Mouse (Mus musculus): Measurements from ENCODE around the gene Flcn. TPM values are rescaled to one million over a fixed set of nuclear protein-coding genes. Genes with fewer than 3 reads are reported as not detected.

Flcn gene
- polyA plus RNA-seq, 1 experiment from 2014 or later, result 36.7 TPM

DNA sequence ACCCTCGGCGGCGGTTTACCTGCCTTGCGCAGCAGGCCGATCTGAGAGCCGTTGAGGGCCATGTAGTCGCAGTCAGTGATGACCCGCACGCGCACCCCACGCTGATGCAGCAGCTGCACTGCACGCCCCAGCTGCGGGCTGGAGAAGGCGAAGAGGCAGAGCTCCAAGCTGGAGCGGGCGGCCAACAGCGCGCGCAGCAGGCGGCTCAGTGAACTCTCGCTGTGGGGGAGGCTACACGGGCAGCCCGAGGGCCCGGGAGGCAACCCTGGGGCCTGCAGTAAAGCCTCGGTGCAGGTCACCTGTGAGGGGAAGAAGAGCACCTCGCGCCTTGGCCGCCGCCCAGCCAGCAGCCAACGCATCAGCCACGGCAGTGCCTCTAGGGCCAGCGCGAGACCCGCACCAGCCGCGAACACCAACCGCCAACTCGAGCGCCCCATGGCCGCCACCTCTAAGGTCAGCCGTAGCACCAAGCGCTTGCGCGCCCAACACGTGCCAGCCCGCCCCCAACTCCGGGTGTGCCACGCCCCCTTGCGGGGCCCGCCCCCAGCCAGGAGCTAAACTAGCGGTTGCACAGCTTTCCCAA lies 22.5 kb downstream of the Flcn start, which contains the start of gene Pld6:
Pld6 (minus strand) TSS at position 447 of the 583 bp plus-strand sequence.
- Histone ChIP-seq H3K4me3 (ENCODE audit: inconsistent target) (no peak within 1 kb of the TSS), H3K79me2 (ENCODE audit: inconsistent target) (no peaks in the 10 kb centered on the region), H3K36me3 (ENCODE audit: inconsistent target) (peaks cover 11% of the 10 kb centered on the region), H3K27ac (no peak within 1 kb of the TSS)
- 6% methylated on average over 50 of the region's 51 CpGs for WGBS (ENCODE audit: missing documents)

DNA sequence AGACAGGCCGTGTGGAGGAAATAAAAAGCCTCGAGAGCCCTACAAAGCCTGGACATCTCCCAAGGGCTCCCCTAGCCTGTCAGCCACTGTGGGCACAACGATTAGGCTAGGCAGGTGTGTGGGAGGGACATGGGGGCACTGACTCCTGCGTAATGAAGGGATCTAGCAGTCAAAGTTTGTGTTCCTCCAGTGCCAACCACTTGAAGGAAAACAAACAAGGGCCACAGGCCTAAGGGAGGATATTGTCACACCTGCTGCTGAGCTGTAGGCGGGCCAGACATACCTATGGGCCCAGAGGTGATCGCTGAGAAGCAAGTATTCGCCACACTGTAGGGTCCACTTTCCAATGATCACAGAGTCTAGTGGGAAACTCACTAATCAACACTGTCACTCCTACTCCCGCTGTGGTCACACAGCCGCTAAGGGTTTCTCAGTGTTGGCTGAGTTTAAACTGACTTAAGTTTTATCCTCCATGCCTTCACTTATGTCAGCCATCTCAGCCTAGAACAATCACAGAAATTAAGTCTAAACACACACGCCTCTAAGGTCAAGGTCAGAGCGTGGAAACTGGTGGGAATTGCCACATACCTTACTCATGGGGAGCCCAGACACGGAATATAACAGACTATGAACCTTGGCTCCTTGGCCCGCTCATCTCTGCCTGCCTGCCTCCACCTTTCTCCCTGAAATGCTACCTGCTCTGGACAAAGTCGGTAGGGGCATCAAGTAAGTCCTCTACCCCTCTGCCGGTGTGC lies 23.2 kb downstream of the Flcn start:
- peaks cover 4% of the 10 kb centered on the region; the same call in 1 of the 2 replicates for H3K36me3 ChIP-seq (ENCODE audit: inconsistent target)
- H3K27ac ChIP-seq, result no peak overlapping the region
- no peaks in the 10 kb centered on the region for H3K79me2 ChIP-seq (ENCODE audit: inconsistent target)
- WGBS (ENCODE audit: missing documents), result 59% methylated on average over 15 of the region's 15 CpGs
- no peak overlapping the region for H3K4me3 ChIP-seq (ENCODE audit: inconsistent target)

DNA sequence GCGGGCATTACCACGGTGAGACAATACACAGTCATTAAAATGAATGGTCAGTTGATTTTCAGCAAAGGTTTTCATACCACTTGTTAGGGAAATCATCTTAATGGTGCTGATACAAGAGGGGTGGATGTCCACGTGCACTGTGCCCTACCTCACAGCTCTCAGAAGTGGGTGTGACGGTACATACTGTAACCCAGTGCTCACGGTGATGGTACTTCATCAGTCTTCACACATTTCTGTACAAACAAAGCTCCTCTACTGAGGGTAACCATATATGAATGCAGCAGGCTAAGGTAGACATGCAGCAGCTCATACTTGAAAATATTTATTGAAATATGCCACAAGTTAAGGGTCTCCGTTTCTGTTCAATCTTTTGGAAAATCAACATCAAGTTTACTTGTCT lies 26.2 kb downstream of the Flcn start:
- no peak overlapping the region for H3K27ac ChIP-seq
- H3K36me3 ChIP-seq (ENCODE audit: inconsistent target), result no peaks in the 10 kb centered on the region
- H3K4me3 ChIP-seq (ENCODE audit: inconsistent target), result no peak overlapping the region
- H3K79me2 ChIP-seq (ENCODE audit: inconsistent target), result no peaks in the 10 kb centered on the region
- WGBS (ENCODE audit: missing documents), result 89% methylated on average over 6 of the region's 6 CpGs

GRCm38 (mm10) chr11:59782091-59782590 lies 27.7 kb downstream of the Flcn start:
- Histone ChIP-seq H3K4me3 (ENCODE audit: inconsistent target) (no peak overlapping the region), H3K27ac (no peak overlapping the region), H3K36me3 (ENCODE audit: inconsistent target) (no peaks in the 10 kb centered on the region), H3K79me2 (ENCODE audit: inconsistent target) (no peaks in the 10 kb centered on the region)
- 83% methylated on average over 7 of the region's 7 CpGs for WGBS (ENCODE audit: missing documents)

GRCm38 (mm10) chr11:59780241-59780640 lies 29.6 kb downstream of the Flcn start:
- 95% methylated on average over 4 of the region's 4 CpGs for WGBS (ENCODE audit: missing documents)
- Histone ChIP-seq H3K79me2 (ENCODE audit: inconsistent target) (no peaks in the 10 kb centered on the region), H3K36me3 (ENCODE audit: inconsistent target) (no peaks in the 10 kb centered on the region), H3K4me3 (ENCODE audit: inconsistent target) (no peak overlapping the region), H3K27ac (no peak overlapping the region)

- no peaks in the 10 kb centered on the region for H3K79me2 ChIP-seq (ENCODE audit: inconsistent target)
- no peak overlapping the region for H3K27ac ChIP-seq
- H3K4me3 ChIP-seq (ENCODE audit: inconsistent target), result no peak overlapping the region
- 86% methylated on average over 4 of the region's 4 CpGs for WGBS (ENCODE audit: missing documents)
- no peaks in the 10 kb centered on the region for H3K36me3 ChIP-seq (ENCODE audit: inconsistent target)
Measured at GRCm38 (mm10) chr11:59779406-59779805, 30.4 kb downstream of the Flcn start.

GRCm38 (mm10) chr11:59778874-59779223 lies 31.0 kb downstream of the Flcn start:
- Histone ChIP-seq H3K79me2 (ENCODE audit: inconsistent target) (no peaks in the 10 kb centered on the region), H3K36me3 (ENCODE audit: inconsistent target) (no peaks in the 10 kb centered on the region), H3K4me3 (ENCODE audit: inconsistent target) (no peak overlapping the region), H3K27ac (no peak overlapping the region)
- WGBS (ENCODE audit: missing documents), result 100% methylated on average over 1 of the region's 1 CpGs

- Histone ChIP-seq H3K27ac (no peak overlapping the region), H3K36me3 (ENCODE audit: inconsistent target) (no peaks in the 10 kb centered on the region), H3K79me2 (ENCODE audit: inconsistent target) (no peaks in the 10 kb centered on the region), H3K4me3 (ENCODE audit: inconsistent target) (no peak overlapping the region)
- 60% methylated on average over 9 of the region's 9 CpGs for WGBS (ENCODE audit: missing documents)
Measured at GRCm38 (mm10) chr11:59778181-59778873, 31.5 kb downstream of the Flcn start.

DNA sequence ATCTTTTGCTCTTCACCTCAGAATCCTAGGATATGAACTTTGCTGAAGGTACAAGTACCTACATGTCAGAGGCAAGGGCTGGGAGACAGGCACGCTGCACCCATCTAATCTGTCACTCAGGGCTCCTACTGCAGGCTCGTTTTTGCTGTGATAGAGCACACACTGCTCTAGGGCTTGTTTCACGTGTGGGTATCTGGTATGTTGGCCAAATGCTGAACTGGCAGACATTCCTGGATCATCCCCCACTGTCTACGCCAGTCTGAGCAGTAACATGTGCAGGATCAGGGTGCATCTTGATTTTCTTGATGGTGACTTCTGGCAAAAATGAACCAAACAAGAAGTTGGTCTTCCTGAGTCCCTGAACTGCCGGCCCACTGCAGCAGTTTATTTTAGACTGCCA lies 32.6 kb downstream of the Flcn start:
- WGBS (ENCODE audit: missing documents), result 90% methylated on average over 5 of the region's 5 CpGs
- no peaks in the 10 kb centered on the region for H3K79me2 ChIP-seq (ENCODE audit: inconsistent target)

DNA sequence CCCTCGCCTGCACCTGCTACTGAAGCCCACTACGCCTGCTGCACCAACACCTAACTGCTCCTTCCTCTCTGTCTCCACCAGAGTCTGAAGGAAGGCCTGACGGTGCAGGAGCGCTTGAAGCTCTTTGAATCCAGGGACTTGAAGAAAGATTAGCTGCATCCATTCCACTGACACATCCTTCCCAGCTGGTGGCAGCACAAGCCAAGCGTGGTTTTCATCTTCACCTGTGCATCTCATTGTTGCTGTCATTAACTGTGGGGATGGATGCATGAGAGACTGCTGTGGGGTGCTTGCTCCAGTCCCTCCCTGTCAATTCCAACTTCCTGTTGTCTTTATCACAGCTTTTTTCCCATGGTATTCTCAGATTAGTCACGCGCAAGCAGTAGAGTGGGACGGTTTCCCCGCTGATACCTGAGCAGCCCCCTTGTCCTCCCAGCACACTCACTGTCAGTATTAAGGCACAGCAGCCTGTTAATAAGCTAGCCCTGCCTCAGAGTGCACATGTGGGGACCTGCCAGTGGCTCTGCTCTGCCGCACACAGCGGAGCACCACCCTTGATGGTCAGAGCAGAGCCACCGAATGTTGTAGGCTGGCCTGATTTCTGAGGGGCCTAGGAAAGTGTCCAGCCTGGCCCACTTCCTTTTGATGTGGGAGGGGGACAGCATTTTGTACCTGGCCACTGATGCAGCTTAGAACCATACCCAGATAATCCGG lies 34.2 kb downstream of the Flcn start:
- peaks cover 11% of the 10 kb centered on the region; the same call in 1 of the 2 replicates for H3K36me3 ChIP-seq (ENCODE audit: inconsistent target)

More for the DNA sequence above, 32.6 kb downstream of the Flcn start:
- no peak overlapping the region for H3K4me3 ChIP-seq (ENCODE audit: inconsistent target)
- peaks cover under 1% of the 10 kb centered on the region; the same call in 1 of the 2 replicates for H3K36me3 ChIP-seq (ENCODE audit: inconsistent target)
- H3K27ac ChIP-seq, result no peak overlapping the region

DNA sequence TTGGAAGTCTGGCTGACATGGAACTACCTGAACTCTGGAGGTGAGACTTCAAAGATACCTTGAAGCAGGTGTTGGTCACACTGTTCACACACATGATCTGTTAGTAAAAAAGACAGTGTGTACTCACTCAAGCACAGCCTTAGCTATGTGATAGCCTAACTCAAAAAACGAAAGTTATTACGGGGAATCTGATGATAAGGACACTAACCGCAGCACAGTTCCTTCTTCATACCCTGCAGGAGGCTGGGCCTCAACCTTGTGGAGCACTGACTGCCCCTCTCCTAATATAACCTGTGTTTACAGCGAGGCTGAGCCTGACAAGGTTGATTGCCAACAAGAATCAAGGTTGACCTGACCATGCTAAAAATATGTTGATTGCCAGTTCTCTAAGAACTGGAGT lies 35.3 kb downstream of the Flcn start:
- peaks cover 16% of the 10 kb centered on the region; the same call in 1 of the 2 replicates for H3K36me3 ChIP-seq (ENCODE audit: inconsistent target)
- no peak overlapping the region for H3K27ac ChIP-seq
- WGBS (ENCODE audit: missing documents), result 25% methylated on average over 4 of the region's 4 CpGs
- H3K4me3 ChIP-seq (ENCODE audit: inconsistent target), result no peak overlapping the region
- no peaks in the 10 kb centered on the region for H3K79me2 ChIP-seq (ENCODE audit: inconsistent target)

More for the DNA sequence above, 34.2 kb downstream of the Flcn start:
- no peak overlapping the region for H3K27ac ChIP-seq
- no peak overlapping the region for H3K4me3 ChIP-seq (ENCODE audit: inconsistent target)
- WGBS (ENCODE audit: missing documents), result 92% methylated on average over 12 of the region's 13 CpGs
- H3K79me2 ChIP-seq (ENCODE audit: inconsistent target), result no peaks in the 10 kb centered on the region

DNA sequence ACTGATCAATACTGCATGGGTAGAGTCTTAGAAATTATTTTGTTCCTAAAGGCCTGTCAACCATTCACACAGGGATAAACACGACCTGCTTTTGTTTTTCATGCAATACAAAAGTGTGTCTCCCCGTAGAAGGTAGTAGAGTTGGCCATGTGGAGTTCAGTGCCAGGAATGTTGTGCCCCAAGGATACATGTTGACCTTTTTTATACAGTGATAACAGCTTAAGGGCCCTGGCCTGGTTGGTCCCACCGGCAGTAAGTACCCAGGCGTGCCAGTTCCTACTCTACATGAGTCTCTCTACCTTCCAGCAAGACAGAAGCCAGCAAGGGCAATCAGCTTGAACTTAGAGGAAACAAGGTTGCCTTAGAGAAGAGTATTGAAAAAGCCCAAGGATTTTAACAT lies 36.9 kb downstream of the Flcn start:
- H3K4me3 ChIP-seq (ENCODE audit: inconsistent target), result no peak overlapping the region

DNA sequence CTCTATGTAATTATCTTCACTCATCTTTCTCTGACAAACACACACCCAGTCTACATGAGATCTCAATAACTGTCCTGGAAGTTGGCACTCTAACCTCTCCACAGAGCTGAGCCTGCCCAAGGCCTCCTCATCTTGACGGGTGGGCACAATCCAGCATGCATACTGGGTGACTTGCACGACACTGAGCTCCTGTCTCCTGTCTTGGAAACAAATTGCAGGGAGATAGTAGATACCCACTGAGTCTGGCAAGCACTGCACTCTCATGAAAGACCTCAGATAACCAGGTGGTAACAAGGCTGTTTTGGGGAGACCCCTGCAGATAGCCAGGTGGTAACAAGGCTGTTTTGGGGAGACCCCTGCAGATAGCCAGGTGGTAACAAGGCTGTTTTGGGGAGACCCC lies 37.5 kb downstream of the Flcn start:
- H3K27ac ChIP-seq, result no peak overlapping the region
- H3K36me3 ChIP-seq (ENCODE audit: inconsistent target), result peaks cover 35% of the 10 kb centered on the region
- WGBS (ENCODE audit: missing documents), result 91% methylated on average over 2 of the region's 2 CpGs
- no peaks in the 10 kb centered on the region for H3K79me2 ChIP-seq (ENCODE audit: inconsistent target)
- no peak overlapping the region for H3K4me3 ChIP-seq (ENCODE audit: inconsistent target)

More for the DNA sequence above, 36.9 kb downstream of the Flcn start:
- WGBS (ENCODE audit: missing documents), result 96% methylated on average over 4 of the region's 4 CpGs
- H3K79me2 ChIP-seq (ENCODE audit: inconsistent target), result no peaks in the 10 kb centered on the region
- H3K36me3 ChIP-seq (ENCODE audit: inconsistent target), result peaks cover 29% of the 10 kb centered on the region
- H3K27ac ChIP-seq, result no peak overlapping the region

DNA sequence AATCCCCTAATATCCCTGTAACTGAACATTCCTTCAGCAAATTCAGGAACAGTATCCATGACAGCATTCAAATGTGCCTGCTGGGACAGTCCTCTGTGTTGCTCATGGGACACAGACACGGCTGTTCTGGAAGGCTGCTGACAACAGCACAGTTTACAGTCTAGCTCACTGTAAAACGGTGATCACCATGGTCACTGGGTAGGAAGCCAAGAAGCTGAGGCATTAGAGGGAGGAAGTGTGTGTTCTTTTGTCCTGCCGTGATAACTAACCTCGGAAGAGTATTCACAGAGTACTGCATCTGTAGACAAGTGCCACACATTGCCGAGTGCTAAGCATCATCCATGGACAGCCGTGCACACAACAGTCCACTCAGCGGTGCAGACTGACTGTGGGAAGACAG lies 39.1 kb downstream of the Flcn start:
- Histone ChIP-seq H3K79me2 (ENCODE audit: inconsistent target) (no peaks in the 10 kb centered on the region), H3K36me3 (ENCODE audit: inconsistent target) (peaks cover 47% of the 10 kb centered on the region), H3K4me3 (ENCODE audit: inconsistent target) (no peak overlapping the region), H3K27ac (no peak overlapping the region)
- WGBS (ENCODE audit: missing documents), result 32% methylated on average over 7 of the region's 7 CpGs
